Mouse (Mus musculus) fibroblast of lung, adult 2 months (primary cell): ENCODE measurements around the gene Gm5938.

Experiments used
- DNase-seq: peaks from one replicate; pipeline ENCODE4 v3.0.0-alpha.2; 2011; ENCODE audit warnings: low read depth

Gene Gm5938

GRCm38 (mm10) chrX:78125167-78125566, at the start of gene Gm5938:
Gm5938 (plus strand) TSS chrX:78125467.
- no peak for DNase-seq

GRCm38 (mm10) chrX:78091274-78091673, 34.0 kb upstream of the Gm5938 start, which contains the start of gene Obp1a:
Obp1a (minus strand) TSS chrX:78091374.
- no peak for DNase-seq
